Mouse (Mus musculus): ENCODE data around the gene Cdc42. TPM values are rescaled to one million over a fixed set of nuclear protein-coding genes. Genes with fewer than 3 reads are reported as not detected.

Cdc42 gene
- polyA plus RNA-seq, 1 experiment, result 240 TPM

DNA sequence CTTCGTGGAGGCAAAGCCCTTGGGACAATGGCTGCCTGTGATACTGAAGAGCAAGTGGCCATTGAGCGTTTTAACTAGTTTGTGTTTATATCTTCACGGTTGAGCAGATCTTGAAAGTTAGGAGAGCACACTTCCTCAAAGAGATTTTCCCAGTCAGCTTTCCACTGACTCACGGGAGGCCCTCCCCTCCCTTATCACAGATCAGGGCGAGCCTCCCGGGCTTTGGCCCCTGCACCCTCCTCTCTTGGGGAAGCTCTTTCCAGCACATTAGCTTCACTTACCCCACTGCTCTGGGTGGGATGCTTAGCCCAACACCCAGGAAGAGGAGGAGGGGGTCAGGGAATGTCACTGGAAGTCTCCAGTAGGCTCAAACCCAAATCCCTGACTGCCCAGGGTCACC is 83.2 kb downstream of the Cdc42 start:
- TF ChIP-seq CEBPB (IDR thresholded peaks at IDR 0.05; ENCODE audit: low read depth) (no peak), MYOG (IDR thresholded peaks at IDR 0.05; ENCODE audit: control insufficient read depth, extremely low read depth, insufficient read length) (no peak), FOSL1 (IDR thresholded peaks at IDR 0.05; ENCODE audit: insufficient read depth, low read length, poor library complexity, severe bottlenecking) (no peak)
- peaks cover 9% of the 10 kb centered on the region for H3K27me3 ChIP-seq (ENCODE audit: control insufficient read depth, insufficient read depth, insufficient read length)

GRCm38 (mm10) chr4:137271856-137272255 is 85.7 kb downstream of the Cdc42 start:
- Histone ChIP-seq H3K79me2 (ENCODE audit: control insufficient read depth, insufficient read depth) (no peaks in the 10 kb centered on the region), H3K79me3 (ENCODE audit: low read depth) (no peaks in the 10 kb centered on the region), H3K4me3 (ENCODE audit: insufficient read depth, poor library complexity, severe bottlenecking) (no peak overlapping the region), H3K36me3 (ENCODE audit: control insufficient read depth, insufficient read depth) (no peaks in the 10 kb centered on the region), H3ac (ENCODE audit: control insufficient read depth, insufficient read length, low read depth) (no peak overlapping the region), H3K27me3 (ENCODE audit: control insufficient read depth, insufficient read depth, insufficient read length) (peaks cover 8% of the 10 kb centered on the region)
- TF ChIP-seq MYOD1 (IDR thresholded peaks at IDR 0.05; ENCODE audit: control insufficient read depth, insufficient read length, low read depth), result no peak
- no peak for TF ChIP-seq MAX (IDR thresholded peaks at IDR 0.05)
- no peak for TF ChIP-seq MYOG (IDR thresholded peaks at IDR 0.05; ENCODE audit: control insufficient read depth, extremely low read depth, insufficient read length)
- TF ChIP-seq CEBPB (IDR thresholded peaks at IDR 0.05; ENCODE audit: low read depth), result no peak
- TF ChIP-seq FOSL1 (IDR thresholded peaks at IDR 0.05; ENCODE audit: insufficient read depth, low read length, poor library complexity, severe bottlenecking), result no peak
- TF ChIP-seq USF1 (IDR thresholded peaks at IDR 0.05; ENCODE audit: low read depth), result no peak
- no peak for TF ChIP-seq CTCF (IDR thresholded peaks at IDR 0.05; ENCODE audit: control insufficient read depth, insufficient read depth, insufficient read length)

More for the DNA sequence above, 83.2 kb downstream of the Cdc42 start:
- H3K79me2 ChIP-seq (ENCODE audit: control insufficient read depth, insufficient read depth), result no peaks in the 10 kb centered on the region
- H3ac ChIP-seq (ENCODE audit: control insufficient read depth, insufficient read length, low read depth), result no peak overlapping the region
- H3K79me3 ChIP-seq (ENCODE audit: low read depth), result no peaks in the 10 kb centered on the region
- no peak overlapping the region for H3K4me3 ChIP-seq (ENCODE audit: insufficient read depth, poor library complexity, severe bottlenecking)
- no peaks in the 10 kb centered on the region for H3K36me3 ChIP-seq (ENCODE audit: control insufficient read depth, insufficient read depth)

Other genes with a start within 250 kb of the Cdc42 start
- 3.3 TPM for gene Wnt4, start 80.2 kb downstream of the Cdc42 start, polyA plus RNA-seq (2012; fragmentation: generic; extraction: Trizol)
- not detected for gene Cela3a, start 52.1 kb upstream of the Cdc42 start, polyA plus RNA-seq (2012; fragmentation: generic; extraction: Trizol)
- not detected for gene Cela3b, start 72.8 kb upstream of the Cdc42 start, polyA plus RNA-seq (2012; fragmentation: generic; extraction: Trizol)
- 0.06 TPM for gene 1700013G24Rik, start 95.6 kb upstream of the Cdc42 start, polyA plus RNA-seq (2012; fragmentation: generic; extraction: Trizol)
- 108 TPM for gene Hspg2, start 111.0 kb upstream of the Cdc42 start, polyA plus RNA-seq (2012; fragmentation: generic; extraction: Trizol)
- not detected for gene Ldlrad2, start 216.8 kb upstream of the Cdc42 start, polyA plus RNA-seq (2012; fragmentation: generic; extraction: Trizol)
- gene Usp48, start 236.0 kb upstream of the Cdc42 start, polyA plus RNA-seq (2012; fragmentation: generic; extraction: Trizol), result 14.6 TPM

Data from C2C12 (cell line).